Mouse (Mus musculus): ENCODE data around the gene Zfp511.

DNA sequence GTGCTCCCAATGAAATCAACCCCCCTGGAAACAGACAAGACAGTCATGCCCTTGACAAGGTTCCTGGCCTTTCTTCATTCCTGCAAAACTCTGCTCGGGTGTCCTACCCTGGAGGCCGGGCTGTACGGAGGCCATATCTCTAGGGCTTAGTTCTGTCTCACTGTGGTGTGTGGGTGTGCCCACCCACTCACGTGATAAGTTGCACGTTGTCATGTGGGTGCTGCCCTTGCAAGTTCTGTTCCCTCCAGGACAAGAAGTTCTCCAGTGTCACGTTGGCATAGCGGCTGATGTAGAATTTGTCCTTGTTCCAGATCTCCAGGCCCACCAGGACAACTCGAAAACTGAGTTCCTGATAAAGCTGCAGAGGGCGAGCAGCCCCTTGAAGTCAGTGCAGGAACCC is 47.9 kb upstream of the Zfp511 start:
- TF ChIP-seq POLR2A (IDR thresholded peaks at IDR 0.05; ENCODE audit: control insufficient read depth, low read depth, low read length) (no peak), CTCF (IDR thresholded peaks at IDR 0.05; ENCODE audit: control insufficient read depth, insufficient read depth, insufficient replicate concordance, low read depth, low read length) (no peak)
